Mouse (Mus musculus) spleen, adult 2 months (tissue): Measurements from ENCODE around the gene Ivl. TPM values are rescaled to one million over a fixed set of nuclear protein-coding genes. Genes with fewer than 3 reads are reported as not detected.

Experiments used
- DNase-seq, 2 experiments: peaks; one replicate each; pipeline versions ENCODE4 v3.0.0 to v3.0.0-alpha.2; 2012 to 2021; ENCODE audit warnings: low spot score in 2 of 2, low read depth in 1 of 2
- H3K27ac ChIP-seq: fragments of 200-500 bp; 2 replicates; pipeline ENCODE4 v1.5.1; 2012; ENCODE audit warnings: low read length, inconsistent platforms; ENCODE audit not compliant: insufficient read depth
- H3K27me3 ChIP-seq: fragments of 200-500 bp; 2 replicates; pipeline ENCODE4 v1.6.1; 2012; ENCODE audit warnings: mild to moderate bottlenecking, moderate library complexity, low read length, inconsistent platforms; ENCODE audit not compliant: control insufficient read depth, insufficient read depth
- H3K36me3 ChIP-seq: fragments of 200-500 bp; 2 replicates; pipeline ENCODE4 v1.6.1; 2012; ENCODE audit warnings: mild to moderate bottlenecking, low read length, inconsistent platforms; ENCODE audit not compliant: control insufficient read depth, insufficient read depth
- H3K4me1 ChIP-seq: fragments of 200-500 bp; 2 replicates; pipeline ENCODE4 v1.6.1; 2011; ENCODE audit warnings: inconsistent platforms; ENCODE audit not compliant: control insufficient read depth, insufficient read depth, insufficient read length
- H3K4me3 ChIP-seq: fragments of 200-500 bp; 2 replicates; pipeline ENCODE4 v1.5.1; 2011; ENCODE audit warnings: mild to moderate bottlenecking, inconsistent platforms; ENCODE audit not compliant: insufficient read depth, insufficient read length; ENCODE audit errors: extremely low read depth
- CTCF ChIP-seq: fragments of 200-500 bp; IDR thresholded peaks from 2 replicates; pipeline ENCODE4 v1.5.1; 2011; ENCODE audit warnings: mild to moderate bottlenecking, inconsistent platforms; ENCODE audit not compliant: insufficient read depth, insufficient read length, insufficient replicate concordance; ENCODE audit errors: extremely low read depth
- POLR2A ChIP-seq: fragments of 200-500 bp; IDR thresholded peaks from 2 replicates; pipeline ENCODE4 v1.6.1; 2011; ENCODE audit warnings: low read depth, low read length, inconsistent platforms
- WGBS: fragments of 180-500 bp; shearing (Covaris S2); methylation state at CpG from one replicate; pipeline ENCODE4 v1.1.7; 2018; 5-methylcytosine and 5-hydroxymethylcytosine counted together
- polyA plus RNA-seq: library from polyadenylated mRNA; depleted of rRNA; stranded (reverse); fragments of >200 nt; gene quantifications from 2 replicates; pipeline ENCODE4 v1.2.3, GENCODE M21; 2012; rRNA removed

The Ivl gene
- polyA plus RNA-seq, 1 experiment = not detected

DNA sequence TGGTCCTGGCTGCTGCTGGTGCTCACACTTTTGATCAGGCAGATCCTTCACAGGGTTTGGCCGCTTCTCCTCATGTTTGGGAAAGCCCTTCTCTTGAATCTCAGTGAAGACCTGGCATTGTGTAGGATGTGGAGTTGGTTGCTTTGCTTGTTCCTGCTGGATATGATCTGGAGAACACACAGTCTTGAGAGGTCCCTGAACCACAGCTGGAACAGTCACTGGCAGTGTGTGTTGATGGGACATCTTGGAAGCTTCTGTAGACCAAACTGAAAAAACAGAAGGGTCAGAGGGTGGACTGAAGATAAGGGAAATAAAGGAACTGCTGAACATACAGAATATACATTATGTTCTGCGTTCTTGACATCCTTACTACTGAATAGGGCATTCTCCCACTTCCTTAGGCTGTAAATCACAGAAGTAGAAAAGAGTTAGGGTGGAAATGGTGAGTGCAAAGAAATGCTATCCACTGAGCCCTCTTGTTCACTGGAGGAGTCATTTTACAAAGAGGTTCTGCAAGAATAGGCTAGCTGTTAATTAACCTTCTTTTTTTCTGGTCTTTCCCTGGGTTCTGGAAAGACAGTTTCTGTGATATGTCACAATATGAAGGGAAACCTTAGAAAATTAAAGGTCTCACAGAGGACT lies 900 bp downstream of the Ivl start:
- no peaks in the 10 kb centered on the region for H3K36me3 ChIP-seq
- no peak for TF ChIP-seq CTCF
- no peak for TF ChIP-seq POLR2A
- WGBS = 25% methylated on average over 2 of the region's 2 CpGs
- no peaks in the 10 kb centered on the region for H3K27me3 ChIP-seq
- H3K27ac ChIP-seq = no peak overlapping the region
- DNase-seq = no peak
- H3K4me1 ChIP-seq = no peaks in the 10 kb centered on the region
- no peak overlapping the region for H3K4me3 ChIP-seq

DNA sequence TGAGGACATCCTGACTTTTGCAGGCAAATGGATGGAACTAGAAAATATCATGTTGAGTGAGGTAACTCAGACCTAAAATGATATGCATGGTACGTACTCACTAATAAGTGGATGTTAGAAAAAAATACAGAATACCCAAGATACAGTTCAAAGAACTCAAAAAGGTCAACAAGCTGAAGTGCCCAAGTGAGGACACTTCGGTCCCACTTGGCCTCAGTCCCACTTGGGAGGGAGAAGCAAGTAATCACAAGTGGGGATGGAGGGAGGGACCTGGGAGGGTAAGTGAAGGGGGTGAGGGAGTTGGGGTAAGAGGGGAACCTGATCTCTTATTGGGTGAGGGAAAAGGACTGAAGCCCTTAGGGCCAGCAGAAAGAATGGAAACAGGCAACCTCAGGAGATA lies 4.8 kb downstream of the Ivl start:
- no peak overlapping the region for H3K27ac ChIP-seq
- TF ChIP-seq POLR2A = no peak
- TF ChIP-seq CTCF = no peak
- H3K4me1 ChIP-seq = no peaks in the 10 kb centered on the region
- H3K4me3 ChIP-seq = no peak overlapping the region
- H3K36me3 ChIP-seq = no peaks in the 10 kb centered on the region
- DNase-seq = no peak
- no peaks in the 10 kb centered on the region for H3K27me3 ChIP-seq
- WGBS = 87% methylated on average over 2 of the region's 2 CpGs

DNA sequence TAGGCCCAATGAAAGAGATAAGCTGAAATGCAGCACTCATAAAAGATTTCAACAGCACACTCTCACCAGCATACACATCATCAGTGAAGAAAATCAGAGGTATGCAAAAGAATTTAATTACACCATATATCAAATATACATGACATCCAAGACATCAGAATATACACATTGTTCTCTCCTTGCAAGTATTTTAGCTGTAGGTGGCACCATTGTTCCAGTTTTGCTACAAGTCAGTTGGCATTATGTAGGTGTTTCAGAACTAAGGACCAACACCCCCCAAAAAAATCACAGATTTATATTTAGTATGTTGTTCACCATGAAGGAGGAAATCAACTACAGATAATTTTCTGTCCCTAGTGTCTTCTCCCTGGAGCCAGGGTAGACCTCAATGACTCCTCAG lies 8.1 kb downstream of the Ivl start:
- H3K4me1 ChIP-seq = no peaks in the 10 kb centered on the region
- H3K36me3 ChIP-seq = no peaks in the 10 kb centered on the region
- no peak overlapping the region for H3K27ac ChIP-seq
- no peak for TF ChIP-seq POLR2A
- TF ChIP-seq CTCF = no peak
- DNase-seq = no peak
- H3K27me3 ChIP-seq = no peaks in the 10 kb centered on the region
- no peak overlapping the region for H3K4me3 ChIP-seq

DNA sequence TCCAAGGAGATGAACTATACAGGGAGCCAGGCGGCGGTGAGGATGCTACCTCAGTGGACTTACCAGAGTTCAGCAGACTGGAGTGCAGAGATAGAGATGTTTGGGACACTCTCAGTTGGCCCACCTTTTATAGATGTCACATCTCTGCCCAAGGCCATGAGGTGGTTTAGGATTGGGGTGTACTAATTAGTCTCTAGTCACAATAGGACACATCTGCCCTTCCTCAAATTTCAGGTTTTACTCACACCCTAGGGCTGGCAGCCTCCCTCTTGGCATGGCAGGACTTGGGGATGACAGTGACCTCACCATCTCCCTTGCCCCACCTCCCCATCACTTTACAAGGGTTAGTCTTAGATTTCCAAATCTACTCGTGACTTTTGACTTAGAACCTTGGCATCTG lies 39.1 kb downstream of the Ivl start, which contains the start of gene 2310046K23Rik:
TSS of gene 2310046K23Rik (minus strand) at position 101 of the 400 bp plus-strand sequence.
- Histone ChIP-seq H3K36me3 (no peaks in the 10 kb centered on the region), H3K27ac (no peak within 1 kb of the TSS), H3K4me1 (no peaks in the 10 kb centered on the region), H3K27me3 (no peaks in the 10 kb centered on the region), H3K4me3 (no peak within 1 kb of the TSS)
- 88% methylated on average over 3 of the region's 3 CpGs for WGBS
- no peak for DNase-seq
- TF ChIP-seq POLR2A = no peak
- no peak for TF ChIP-seq CTCF

Other genes starting within 250 kb of the Ivl start
- gene Sprr2d, start 234.6 kb downstream of the Ivl start, polyA plus RNA-seq = not detected in 2 replicates
- gene Sprr2e, start 221.6 kb downstream of the Ivl start, polyA plus RNA-seq = not detected in 2 replicates
- gene Sprr2f, start 208.5 kb downstream of the Ivl start, polyA plus RNA-seq = not detected in 2 replicates
- gene Sprr2h, start 188.1 kb downstream of the Ivl start, polyA plus RNA-seq = not detected in 2 replicates
- not detected in 2 replicates for gene Sprr2i, start 165.7 kb downstream of the Ivl start, polyA plus RNA-seq
- gene Sprr2j-ps, start 155.7 kb downstream of the Ivl start, polyA plus RNA-seq = not detected in 2 replicates
- gene Gm9774, start 144.3 kb downstream of the Ivl start, polyA plus RNA-seq = 3.5 and 6.0 TPM in 2 replicates
- not detected in 2 replicates for gene Sprr2k, start 141.2 kb downstream of the Ivl start, polyA plus RNA-seq
- gene Sprr1b, start 134.9 kb downstream of the Ivl start, polyA plus RNA-seq = not detected in 2 replicates
- gene Sprr3, start 115.0 kb downstream of the Ivl start, polyA plus RNA-seq = not detected in 2 replicates
- gene Sprr1a, start 87.8 kb downstream of the Ivl start, polyA plus RNA-seq = 0.15 TPM in 1 of 2 replicates, not detected in the other
- not detected in 2 replicates for gene Sprr4, start 73.2 kb downstream of the Ivl start, polyA plus RNA-seq
- gene 2310046K23Rik, start 39.2 kb downstream of the Ivl start, polyA plus RNA-seq = not detected in 2 replicates
- not detected in 2 replicates for gene Smcp, start 15.3 kb upstream of the Ivl start, polyA plus RNA-seq
- gene 2210017I01Rik, start 33.8 kb upstream of the Ivl start, polyA plus RNA-seq = not detected in 2 replicates
- not detected in 2 replicates for gene Lce6a, start 47.9 kb upstream of the Ivl start, polyA plus RNA-seq
- gene Lce1a1, start 74.6 kb upstream of the Ivl start, polyA plus RNA-seq = not detected in 2 replicates
- gene Lce1b, start 83.2 kb upstream of the Ivl start, polyA plus RNA-seq = not detected in 2 replicates
- gene Lce1a2, start 96.6 kb upstream of the Ivl start, polyA plus RNA-seq = not detected in 2 replicates
- gene Lce1c, start 105.5 kb upstream of the Ivl start, polyA plus RNA-seq = not detected in 2 replicates
- gene Lce1d, start 113.5 kb upstream of the Ivl start, polyA plus RNA-seq = not detected in 2 replicates
- gene Lce1e, start 135.3 kb upstream of the Ivl start, polyA plus RNA-seq = not detected in 2 replicates
- not detected in 2 replicates for gene Lce1f, start 146.6 kb upstream of the Ivl start, polyA plus RNA-seq
- gene Gm38119, start 165.4 kb upstream of the Ivl start, polyA plus RNA-seq = not detected in 2 replicates
- not detected in 2 replicates for gene Lce1g, start 178.6 kb upstream of the Ivl start, polyA plus RNA-seq
- gene Lce1h, start 191.3 kb upstream of the Ivl start, polyA plus RNA-seq = not detected in 2 replicates
- gene Lce1i, start 205.2 kb upstream of the Ivl start, polyA plus RNA-seq = not detected in 2 replicates
- not detected in 2 replicates for gene Lce1j, start 216.8 kb upstream of the Ivl start, polyA plus RNA-seq
- gene Lce1k, start 234.2 kb upstream of the Ivl start, polyA plus RNA-seq = not detected in 2 replicates